Mouse (Mus musculus) natural killer cell, adult 2 months (primary cell): ENCODE results near the gene Uqcr10.

ENCODE experiments used
- DNase-seq, 2 experiments: peaks; one replicate each; pipeline ENCODE4 v3.0.0; 2022; ENCODE audit warnings: low spot score in 2 of 2

Gene Uqcr10

GRCm38 (mm10) chr11:4675693-4676092, 28.4 kb downstream of the Uqcr10 start:
- DNase-seq, result no peak

- DNase-seq, result no peak
These were observed 29.0 kb downstream of the Uqcr10 start for GRCm38 (mm10) chr11:4675126-4675562.

GRCm38 (mm10) chr11:4674593-4674992, 29.5 kb downstream of the Uqcr10 start:
- DNase-seq, result no peak

- no peak for DNase-seq
These were observed 32.4 kb downstream of the Uqcr10 start for GRCm38 (mm10) chr11:4671736-4672135.

- DNase-seq, result no peak
These were observed 41.7 kb downstream of the Uqcr10 start for GRCm38 (mm10) chr11:4662496-4662878.

- no peak for DNase-seq
These were observed 42.2 kb downstream of the Uqcr10 start for GRCm38 (mm10) chr11:4661871-4662495.

GRCm38 (mm10) chr11:4661324-4661723, 42.8 kb downstream of the Uqcr10 start:
- no peak for DNase-seq

GRCm38 (mm10) chr11:4660309-4661025, 43.7 kb downstream of the Uqcr10 start:
- DNase-seq, result no peak

GRCm38 (mm10) chr11:4659818-4660217, 44.3 kb downstream of the Uqcr10 start:
- DNase-seq, result no peak
